Mouse (Mus musculus): ENCODE data around the gene Cdca4.

DNA sequence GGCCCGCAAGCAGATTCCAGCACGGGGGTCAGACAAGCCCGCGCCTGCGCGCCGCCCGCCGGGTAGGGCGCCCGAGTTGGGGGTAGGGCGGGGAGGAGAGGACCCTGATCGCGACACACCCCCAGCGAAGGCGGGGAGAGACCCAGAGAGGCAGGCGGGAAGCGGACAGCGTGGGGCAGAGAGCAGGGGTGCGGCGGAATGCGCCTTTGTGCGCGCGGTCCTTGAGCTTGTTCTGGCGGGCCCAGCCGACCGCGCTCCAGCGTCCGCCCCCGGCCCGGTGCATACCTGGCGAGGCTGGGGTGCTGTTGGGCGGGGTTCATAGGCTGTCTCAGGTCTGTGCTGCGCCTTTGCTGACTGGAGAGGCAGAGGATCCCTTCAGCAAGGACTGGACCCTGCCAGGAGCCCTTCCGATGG is 48.4 kb upstream of the Cdca4 start:
- no peak for TF ChIP-seq POLR2A (IDR thresholded peaks at IDR 0.05; ENCODE audit: control insufficient read depth, extremely low read depth, insufficient read depth, low read length, poor library complexity)
- TF ChIP-seq CTCF (IDR thresholded peaks at IDR 0.05; ENCODE audit: borderline replicate concordance, control insufficient read depth, extremely low read depth, insufficient read depth, low read length, poor library complexity): no peak

All from thymus, adult 2 months (tissue).